Mouse (Mus musculus): ENCODE measurements around the gene Gm20388. TPM values are rescaled to one million over a fixed set of nuclear protein-coding genes. Genes with fewer than 3 reads are reported as not detected.

Gene Gm20388
- polyA plus RNA-seq, 1 experiment from 2014 or later, result 3.6 TPM

DNA sequence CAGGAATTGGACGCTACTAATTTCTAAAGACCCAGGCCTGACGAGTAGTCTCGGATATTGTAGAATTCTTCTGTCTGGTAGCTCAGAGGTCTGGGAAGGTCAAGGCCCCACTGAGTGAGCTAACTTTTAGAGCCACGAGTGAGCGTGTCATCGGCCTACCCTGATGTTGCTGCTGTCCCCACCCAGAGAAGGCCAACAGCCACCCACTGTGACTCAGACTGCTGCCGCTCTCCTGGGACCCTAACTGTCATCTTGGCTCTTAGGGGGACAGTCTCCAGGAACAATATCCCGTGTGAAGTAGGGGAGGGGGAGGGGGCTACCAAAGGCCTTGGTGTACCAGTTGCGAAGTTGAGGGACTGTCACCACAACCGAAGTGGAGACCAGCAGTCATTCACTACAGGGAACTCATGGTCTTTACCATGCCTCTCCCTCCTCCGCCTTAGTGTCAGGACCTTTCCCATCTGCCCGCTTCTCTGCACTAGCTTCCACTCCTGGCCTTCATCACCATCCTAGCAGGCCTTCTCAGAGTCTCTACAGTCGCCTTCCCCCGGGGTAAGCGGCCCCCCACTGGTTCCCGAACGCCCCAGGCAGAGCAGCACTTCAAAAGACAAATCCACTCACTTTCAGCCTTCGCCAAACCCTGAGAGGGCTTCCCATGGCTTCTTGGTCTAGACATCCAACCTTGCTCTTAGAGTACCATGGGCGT, 2036.6 kb downstream of the Gm20388 start:
- peak overlapping the region; percentile 88 for H3K27ac ChIP-seq (replicated peaks)
- 27% methylated on average over 19 of the region's 19 CpGs for WGBS
- no peaks in the 10 kb centered on the region for H3K27me3 ChIP-seq (replicated peaks; ENCODE audit: low read depth, poor library complexity, severe bottlenecking)
- H3K9me3 ChIP-seq, result no peaks in the 10 kb centered on the region
- DNase-seq (ENCODE audit: low spot score), result no peak
- H3K36me3 ChIP-seq (replicated peaks), result no peaks in the 10 kb centered on the region
- peak overlapping the region; percentile 54 for H3K4me3 ChIP-seq
- peaks cover 40% of the 10 kb centered on the region for H3K4me1 ChIP-seq

DNA sequence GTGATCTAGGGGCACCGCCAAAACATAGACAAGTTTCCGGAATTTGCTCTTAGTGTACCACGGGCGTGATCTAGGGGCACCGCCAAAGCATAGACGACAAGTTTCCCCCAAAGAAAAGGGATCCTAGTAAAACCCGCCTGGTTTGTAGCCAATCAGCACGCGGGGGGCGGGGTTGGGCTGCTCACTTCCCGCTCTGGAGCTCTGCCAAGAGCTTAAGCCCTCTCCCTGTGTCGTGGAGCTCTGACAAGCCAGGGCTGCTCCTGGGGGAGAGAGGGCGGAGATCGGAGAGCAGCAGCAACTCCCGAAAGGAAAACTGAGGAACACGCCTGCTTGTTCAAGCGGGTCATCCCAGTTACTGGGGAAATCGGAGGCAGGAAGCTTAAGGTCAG, 2037.1 kb downstream of the Gm20388 start:
- Histone ChIP-seq H3K27ac (replicated peaks) (peak overlapping the region; percentile 88), H3K27me3 (replicated peaks; ENCODE audit: low read depth, poor library complexity, severe bottlenecking) (no peaks in the 10 kb centered on the region), H3K4me1 (peaks cover 46% of the 10 kb centered on the region), H3K9me3 (no peaks in the 10 kb centered on the region), H3K36me3 (replicated peaks) (peaks cover 2% of the 10 kb centered on the region; the same call in 1 of the 2 replicates), H3K4me3 (peak overlapping the region; percentile 54)
- under 1% methylated on average over 18 of the region's 18 CpGs for WGBS
- peak; percentile 95 for DNase-seq (ENCODE audit: low spot score)

GRCm38 (mm10) chr8:121948321-121949145, 2037.9 kb downstream of the Gm20388 start:
- H3K4me1 ChIP-seq, result peaks cover 49% of the 10 kb centered on the region

DNA sequence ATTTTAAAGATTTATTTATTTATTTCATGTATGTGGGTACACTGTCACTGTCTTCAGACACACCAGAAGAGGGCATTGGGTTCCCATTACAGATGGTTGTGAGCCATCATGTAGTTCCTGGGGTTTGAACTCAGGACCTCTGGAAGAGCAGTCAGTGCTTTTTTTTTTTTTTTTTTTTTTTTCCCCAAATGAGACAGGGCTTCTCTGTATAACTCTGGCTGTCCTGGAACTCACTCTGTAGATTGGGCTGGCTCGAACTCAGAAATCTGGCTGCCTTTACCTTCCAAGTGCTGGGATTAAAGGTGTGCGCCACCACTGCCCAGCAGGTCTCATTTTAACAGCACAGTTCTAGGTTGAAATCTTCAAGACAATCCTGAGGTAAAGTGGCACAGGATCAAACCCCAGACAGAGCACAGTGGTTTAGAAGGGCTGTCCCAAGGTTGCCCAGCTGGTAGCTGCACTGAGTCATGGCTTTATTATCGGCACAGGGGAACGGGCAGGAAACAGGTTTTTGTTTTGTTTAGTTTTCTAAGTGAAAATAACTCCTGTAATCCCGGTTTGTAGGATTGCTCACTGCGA, 2038.7 kb downstream of the Gm20388 start, which contains the start of gene Banp:
Banp (plus strand) TSS at position 529 of the 579 bp plus-strand sequence.
- H3K4me1 ChIP-seq, result peaks cover 49% of the 10 kb centered on the region
- DNase-seq (ENCODE audit: low spot score), result no peak
- H3K27me3 ChIP-seq (replicated peaks; ENCODE audit: low read depth, poor library complexity, severe bottlenecking), result no peaks in the 10 kb centered on the region
- peak within 1 kb of the TSS; percentile 97 for H3K4me3 ChIP-seq
- peaks cover 16% of the 10 kb centered on the region for H3K36me3 ChIP-seq (replicated peaks)
- H3K9me3 ChIP-seq, result no peaks in the 10 kb centered on the region
- H3K27ac ChIP-seq (replicated peaks), result peak within 1 kb of the TSS; percentile 96
- 64% methylated on average over 6 of the region's 6 CpGs for WGBS

More at GRCm38 (mm10) chr8:121948321-121949145, 2037.9 kb downstream of the Gm20388 start:
- Histone ChIP-seq H3K9me3 (no peaks in the 10 kb centered on the region), H3K4me3 (peak overlapping the region; percentile 54), H3K27me3 (replicated peaks; ENCODE audit: low read depth, poor library complexity, severe bottlenecking) (no peaks in the 10 kb centered on the region), H3K27ac (replicated peaks) (peak overlapping the region; percentile 88), H3K36me3 (replicated peaks) (peaks cover 8% of the 10 kb centered on the region)
- 63% methylated on average over 19 of the region's 19 CpGs for WGBS
- DNase-seq (ENCODE audit: low spot score), result no peak

- under 1% methylated on average over 66 of the region's 66 CpGs for WGBS
- peak overlapping the region; percentile 96 for H3K27ac ChIP-seq (replicated peaks)
- no peaks in the 10 kb centered on the region for H3K9me3 ChIP-seq
- peak; percentile 99 for DNase-seq (ENCODE audit: low spot score)
- no peaks in the 10 kb centered on the region for H3K27me3 ChIP-seq (replicated peaks; ENCODE audit: low read depth, poor library complexity, severe bottlenecking)
- peak overlapping the region; percentile 97 for H3K4me3 ChIP-seq
- H3K36me3 ChIP-seq (replicated peaks), result peaks cover 24% of the 10 kb centered on the region
- peaks cover 52% of the 10 kb centered on the region for H3K4me1 ChIP-seq
These were observed 2039.5 kb downstream of the Gm20388 start for GRCm38 (mm10) chr8:121949941-121950748.

GRCm38 (mm10) chr8:121950749-121951655, 2040.4 kb downstream of the Gm20388 start:
- DNase-seq (ENCODE audit: low spot score), result peak; percentile 62
- Histone ChIP-seq H3K4me1 (peaks cover 53% of the 10 kb centered on the region), H3K4me3 (peak overlapping the region; percentile 97), H3K36me3 (replicated peaks) (peaks cover 32% of the 10 kb centered on the region), H3K27me3 (replicated peaks; ENCODE audit: low read depth, poor library complexity, severe bottlenecking) (no peaks in the 10 kb centered on the region), H3K9me3 (no peaks in the 10 kb centered on the region), H3K27ac (replicated peaks) (peak overlapping the region; percentile 96)
- under 1% methylated on average over 97 of the region's 97 CpGs for WGBS

- peak overlapping the region; percentile 96 for H3K27ac ChIP-seq (replicated peaks)
- WGBS, result 42% methylated on average over 7 of the region's 7 CpGs
These were observed 2041.0 kb downstream of the Gm20388 start for GRCm38 (mm10) chr8:121951656-121952009.

GRCm38 (mm10) chr8:121952122-121952521, 2041.5 kb downstream of the Gm20388 start:
- Histone ChIP-seq H3K9me3 (no peaks in the 10 kb centered on the region), H3K4me1 (peaks cover 46% of the 10 kb centered on the region), H3K4me3 (peak overlapping the region; percentile 97), H3K27ac (replicated peaks) (no peak overlapping the region), H3K36me3 (replicated peaks) (peaks cover 42% of the 10 kb centered on the region), H3K27me3 (replicated peaks; ENCODE audit: low read depth, poor library complexity, severe bottlenecking) (no peaks in the 10 kb centered on the region)
- DNase-seq (ENCODE audit: low spot score), result no peak

More at GRCm38 (mm10) chr8:121951656-121952009, 2041.0 kb downstream of the Gm20388 start:
- Histone ChIP-seq H3K4me1 (peaks cover 51% of the 10 kb centered on the region), H3K36me3 (replicated peaks) (peaks cover 38% of the 10 kb centered on the region), H3K9me3 (no peaks in the 10 kb centered on the region), H3K27me3 (replicated peaks; ENCODE audit: low read depth, poor library complexity, severe bottlenecking) (no peaks in the 10 kb centered on the region), H3K4me3 (peak overlapping the region; percentile 97)
- no peak for DNase-seq (ENCODE audit: low spot score)

DNA sequence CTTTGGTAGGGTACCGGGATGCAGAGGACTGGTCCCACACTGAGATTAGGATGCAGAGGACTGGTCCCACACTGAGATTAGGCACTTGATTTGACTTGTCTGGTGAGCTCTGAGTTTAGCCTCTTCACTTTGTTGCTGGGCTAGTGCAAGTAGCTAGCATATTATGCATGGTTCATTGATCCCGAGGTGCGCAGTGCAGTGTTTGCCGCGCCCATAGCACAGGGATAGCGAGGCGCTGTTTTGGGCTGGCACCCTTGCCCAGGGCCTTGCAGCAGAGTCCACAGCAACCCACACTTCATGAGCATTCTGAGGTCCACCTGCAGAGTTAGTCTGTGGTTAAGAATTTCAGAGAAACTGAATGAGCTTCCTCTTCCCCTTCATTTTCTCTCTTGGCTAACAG, 2042.2 kb downstream of the Gm20388 start:
- H3K9me3 ChIP-seq, result no peaks in the 10 kb centered on the region
- WGBS, result 95% methylated on average over 7 of the region's 7 CpGs

GRCm38 (mm10) chr8:121953821-121954545, 2043.3 kb downstream of the Gm20388 start:
- no peaks in the 10 kb centered on the region for H3K27me3 ChIP-seq (replicated peaks; ENCODE audit: low read depth, poor library complexity, severe bottlenecking)
- H3K4me1 ChIP-seq, result peaks cover 28% of the 10 kb centered on the region
- no peaks in the 10 kb centered on the region for H3K9me3 ChIP-seq
- no peak overlapping the region for H3K4me3 ChIP-seq
- peaks cover 51% of the 10 kb centered on the region for H3K36me3 ChIP-seq (replicated peaks)
- H3K27ac ChIP-seq (replicated peaks), result no peak overlapping the region
- 80% methylated on average over 3 of the region's 3 CpGs for WGBS
- no peak for DNase-seq (ENCODE audit: low spot score)

More for the DNA sequence above, 2042.2 kb downstream of the Gm20388 start:
- DNase-seq (ENCODE audit: low spot score), result no peak
- Histone ChIP-seq H3K4me3 (peak overlapping the region; percentile 97), H3K4me1 (peaks cover 39% of the 10 kb centered on the region), H3K27me3 (replicated peaks; ENCODE audit: low read depth, poor library complexity, severe bottlenecking) (no peaks in the 10 kb centered on the region), H3K36me3 (replicated peaks) (peaks cover 44% of the 10 kb centered on the region), H3K27ac (replicated peaks) (no peak overlapping the region)

All from embryonic facial prominence, embryonic 10.5 days (tissue).